Mouse (Mus musculus): ENCODE results near the gene Ttc6. TPM values are rescaled to one million over a fixed set of nuclear protein-coding genes. Genes with fewer than 3 reads are reported as not detected.

The Ttc6 gene
- total RNA-seq, 2 experiments from 2014 or later, result 0.05 TPM; not detected in 1

GRCm38 (mm10) chr12:57546415-57547201 is 17.3 kb upstream of the Ttc6 start, which contains the start of gene Foxa1:
Gene Foxa1 (minus strand): TSS chr12:57546916.
- intact Hi-C loops (cut with DNase I), result loop anchor here (5.0 to 10.0 kb wide), 4 partner anchors 262 to 1014 kb away; partner anchors contain the start of gene Pax9
- no peak for DNase-seq (ENCODE audit: extremely low spot score in 1 of 2, low spot score in 2 of 2)

GRCm38 (mm10) chr12:57547890-57548289 is 16.0 kb upstream of the Ttc6 start:
- H3K4me3 ChIP-seq, result no peak overlapping the region
- no peak for DNase-seq (ENCODE audit: extremely low spot score in 1 of 2, low spot score in 2 of 2)
- intact Hi-C loops (cut with DNase I), result loop anchor here (5.0 to 10.0 kb wide), 4 partner anchors 263 to 1016 kb away; partner anchors contain the start of gene Pax9
- no peak overlapping the region for H3K27ac ChIP-seq
- TF ChIP-seq CTCF (IDR thresholded peaks at IDR 0.05), result no peak

More at GRCm38 (mm10) chr12:57546415-57547201, 17.3 kb upstream of the Ttc6 start, which contains the start of gene Foxa1:
- no peak within 1 kb of the TSS for H3K27ac ChIP-seq
- TF ChIP-seq CTCF (IDR thresholded peaks at IDR 0.05), result no peak
- no peak within 1 kb of the TSS for H3K4me3 ChIP-seq

- no peak overlapping the region for H3K27ac ChIP-seq
- DNase-seq (ENCODE audit: extremely low spot score in 1 of 2, low spot score in 2 of 2), result no peak
- H3K4me3 ChIP-seq, result no peak overlapping the region
- intact Hi-C loops (cut with DNase I), result loop anchor here (5.0 to 10.0 kb wide), 4 partner anchors 264 to 1016 kb away; partner anchors contain the start of gene Pax9
- TF ChIP-seq CTCF (IDR thresholded peaks at IDR 0.05), result no peak
These were observed 15.4 kb upstream of the Ttc6 start for GRCm38 (mm10) chr12:57548352-57548980.

DNA sequence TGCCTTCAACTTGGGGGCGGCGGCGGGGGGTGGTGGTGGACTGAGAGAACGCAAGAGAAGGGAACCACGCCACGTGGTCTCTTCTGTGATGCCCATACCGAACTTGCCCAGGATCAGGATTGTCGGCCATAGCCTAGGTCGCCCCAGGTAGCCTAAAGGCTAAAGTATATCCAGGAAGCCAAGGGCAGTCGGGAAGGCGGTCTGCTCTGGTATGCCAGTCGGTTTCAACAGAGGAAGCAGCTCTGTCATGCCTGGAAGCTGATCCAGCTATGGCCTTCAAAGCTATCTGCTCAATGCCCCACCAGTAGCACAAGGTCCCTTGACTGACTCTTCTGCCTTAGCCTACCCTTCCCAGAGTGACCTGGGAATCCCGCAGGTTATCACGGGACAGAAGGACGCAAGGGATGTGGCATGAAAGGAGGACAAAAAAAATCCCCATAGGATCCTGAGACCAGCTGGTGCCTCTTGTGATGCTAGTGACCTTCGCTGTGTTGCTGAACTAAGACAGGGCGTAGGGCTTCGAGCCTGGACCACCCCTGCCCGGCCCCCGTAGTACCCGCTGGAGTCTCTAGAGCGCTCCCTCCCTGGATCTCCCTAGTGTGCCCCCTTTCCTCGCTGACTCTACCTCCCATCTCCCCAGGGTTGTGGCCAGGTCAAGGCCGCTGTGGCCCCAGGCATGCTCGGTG is 14.8 kb upstream of the Ttc6 start:
- no peak overlapping the region for H3K4me3 ChIP-seq
- no peak for DNase-seq (ENCODE audit: extremely low spot score in 1 of 2, low spot score in 2 of 2)
- TF ChIP-seq CTCF (IDR thresholded peaks at IDR 0.05), result no peak
- intact Hi-C loops (cut with DNase I), result loop anchor here (5.0 to 10.0 kb wide), 4 partner anchors 264 to 1017 kb away; partner anchors contain the start of gene Pax9
- H3K27ac ChIP-seq, result no peak overlapping the region

- intact Hi-C loops (cut with DNase I), result loop anchor here (5.0 to 10.0 kb wide), 4 partner anchors 265 to 1017 kb away; partner anchors contain the start of gene Pax9
- H3K4me3 ChIP-seq, result no peak overlapping the region
- no peak for DNase-seq (ENCODE audit: extremely low spot score in 1 of 2, low spot score in 2 of 2)
- H3K27ac ChIP-seq, result no peak overlapping the region
- TF ChIP-seq CTCF (IDR thresholded peaks at IDR 0.05), result no peak
These were observed 14.2 kb upstream of the Ttc6 start for GRCm38 (mm10) chr12:57549667-57550160.

DNA sequence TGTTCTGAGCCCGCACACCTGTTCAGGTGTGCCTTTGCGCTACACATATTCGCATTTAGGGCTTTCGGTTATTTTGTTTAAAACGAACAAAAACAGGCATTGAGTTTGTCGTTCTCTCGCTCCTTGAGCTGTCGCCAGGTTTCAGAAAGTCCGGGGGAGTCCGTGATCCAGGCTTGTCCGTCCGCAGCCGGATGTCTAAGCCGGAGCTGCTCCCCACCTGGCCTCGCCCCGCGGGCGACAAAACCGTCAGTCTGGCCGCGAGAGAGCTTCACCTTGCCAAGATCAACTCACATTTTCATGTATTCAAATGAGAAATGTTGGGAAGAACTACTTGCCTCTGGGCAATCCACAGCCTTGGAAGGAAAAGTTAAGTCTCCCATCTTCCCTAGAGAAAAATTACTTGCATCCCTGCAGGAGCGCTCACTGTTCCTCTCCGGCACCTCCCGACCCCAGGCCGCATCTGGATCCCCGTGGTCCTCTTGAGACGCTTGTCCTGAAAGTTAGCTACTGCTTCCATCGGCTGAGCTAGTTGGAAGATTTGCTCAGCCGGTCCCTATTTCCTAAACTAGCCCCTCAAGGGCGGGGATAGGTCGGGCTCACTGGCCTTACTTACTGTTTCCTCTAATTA is 13.6 kb upstream of the Ttc6 start:
- no peak for TF ChIP-seq CTCF (IDR thresholded peaks at IDR 0.05)
- no peak overlapping the region for H3K27ac ChIP-seq
- H3K4me3 ChIP-seq, result no peak overlapping the region
- intact Hi-C loops (cut with DNase I), result no loop called here
- DNase-seq (ENCODE audit: extremely low spot score in 1 of 2, low spot score in 2 of 2), result no peak

GRCm38 (mm10) chr12:57550881-57551280 is 13.0 kb upstream of the Ttc6 start:
- no peak overlapping the region for H3K4me3 ChIP-seq
- no peak for TF ChIP-seq CTCF (IDR thresholded peaks at IDR 0.05)
- no peak overlapping the region for H3K27ac ChIP-seq
- no peak for DNase-seq (ENCODE audit: extremely low spot score in 1 of 2, low spot score in 2 of 2)
- intact Hi-C loops (cut with DNase I), result no loop called here

DNA sequence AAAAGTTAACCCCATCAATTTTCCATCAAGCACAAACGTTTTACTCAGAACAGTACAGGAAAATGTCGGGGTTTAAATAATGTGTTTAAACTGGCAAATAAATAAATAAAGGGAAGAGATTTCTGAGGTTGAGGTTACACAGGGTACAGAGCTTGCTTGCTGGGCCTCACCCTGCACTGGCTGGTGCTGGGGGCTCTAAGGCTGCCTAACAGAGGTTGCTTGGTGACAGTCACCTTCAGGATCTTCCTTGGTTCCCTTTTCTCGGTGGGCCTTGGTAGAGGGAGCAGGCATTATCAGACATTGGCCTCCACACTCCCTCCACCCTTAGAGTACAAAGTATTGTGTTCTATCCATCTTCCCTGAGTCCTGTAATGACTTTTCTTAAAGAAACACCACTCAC is 11.6 kb upstream of the Ttc6 start:
- no peak overlapping the region for H3K4me3 ChIP-seq
- no peak for DNase-seq (ENCODE audit: extremely low spot score in 1 of 2, low spot score in 2 of 2)
- intact Hi-C loops (cut with DNase I), result no loop called here
- no peak overlapping the region for H3K27ac ChIP-seq
- TF ChIP-seq CTCF (IDR thresholded peaks at IDR 0.05), result no peak

DNA sequence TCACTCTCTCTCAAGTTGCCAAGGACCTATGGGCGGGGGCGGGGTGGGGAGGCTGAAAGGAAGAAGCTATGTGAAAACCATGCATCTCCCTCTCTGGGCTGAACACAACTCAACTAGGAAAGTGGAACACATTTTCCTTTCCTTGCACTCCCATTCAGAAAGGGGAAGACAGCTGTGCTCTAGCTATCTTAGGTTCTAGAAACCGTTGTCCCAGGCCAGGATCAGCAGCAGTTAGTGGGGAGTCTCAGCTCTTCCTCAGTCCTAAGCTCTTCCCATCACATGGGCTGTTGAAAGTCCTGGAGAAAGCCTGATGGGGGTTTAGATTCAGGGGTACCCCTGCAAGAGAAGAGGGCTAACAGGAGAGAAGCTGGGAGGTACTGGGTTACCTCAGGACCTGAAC is 9.8 kb upstream of the Ttc6 start:
- intact Hi-C loops (cut with DNase I), result no loop called here
- Histone ChIP-seq H3K27ac (no peak overlapping the region), H3K4me3 (no peak overlapping the region)
- no peak for TF ChIP-seq CTCF (IDR thresholded peaks at IDR 0.05)
- DNase-seq (ENCODE audit: extremely low spot score in 1 of 2, low spot score in 2 of 2), result no peak

DNA sequence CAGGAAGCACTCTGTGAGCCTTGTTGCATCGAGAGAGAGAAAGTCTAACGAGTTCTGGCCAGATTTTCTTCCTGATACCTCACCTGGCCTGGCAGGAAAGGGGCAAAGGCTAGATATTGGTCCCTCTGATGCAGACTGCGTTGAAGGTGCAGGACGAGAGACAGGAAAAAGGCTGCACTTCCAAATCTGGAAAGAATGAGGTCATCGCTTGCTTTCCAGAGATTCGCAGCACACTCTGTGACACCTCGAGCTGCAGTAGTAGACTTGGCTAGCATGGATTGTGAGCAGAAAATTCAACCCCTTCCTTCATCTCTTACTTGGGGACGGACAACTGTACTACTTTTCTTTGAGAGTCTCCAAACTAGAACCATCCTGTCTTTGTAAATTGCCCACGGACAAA is 7.9 kb downstream of the Ttc6 start:
- no peak for DNase-seq (ENCODE audit: extremely low spot score in 1 of 2, low spot score in 2 of 2)
- Histone ChIP-seq H3K4me3 (no peak overlapping the region), H3K27ac (no peak overlapping the region)
- no peak for TF ChIP-seq CTCF (IDR thresholded peaks at IDR 0.05)
- intact Hi-C loops (cut with DNase I), result no loop called here

DNA sequence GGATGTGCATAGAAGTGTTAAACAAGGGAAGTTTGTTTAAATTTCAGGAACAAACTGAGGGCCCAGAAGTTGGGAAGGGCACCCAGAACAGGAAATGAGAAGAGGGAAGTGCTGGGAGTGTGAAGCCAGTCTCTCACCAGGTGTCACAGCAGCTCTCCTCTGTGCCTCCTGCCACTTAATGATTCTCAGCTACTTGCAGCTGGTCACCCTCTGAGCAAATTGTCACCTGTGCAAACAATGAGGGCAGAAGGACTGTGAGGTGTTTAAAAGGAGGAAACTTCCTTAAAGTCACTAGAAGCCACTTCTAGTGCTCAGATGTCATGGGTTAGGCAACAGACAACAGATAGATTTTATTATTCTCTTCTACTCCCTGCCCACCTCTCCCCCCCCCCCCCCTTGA is 8.5 kb downstream of the Ttc6 start:
- H3K27ac ChIP-seq, result no peak overlapping the region
- no peak for TF ChIP-seq CTCF (IDR thresholded peaks at IDR 0.05)
- no peak for DNase-seq (ENCODE audit: extremely low spot score in 1 of 2, low spot score in 2 of 2)
- no peak overlapping the region for H3K4me3 ChIP-seq
- intact Hi-C loops (cut with DNase I), result no loop called here
